Mouse (Mus musculus) small intestine, adult 2 months (tissue): ENCODE measurements around the gene Slc34a1. TPM values are rescaled to one million over a fixed set of nuclear protein-coding genes. Genes with fewer than 3 reads are reported as not detected.

ENCODE experiments used
- H3K27ac ChIP-seq: fragments of 200-500 bp; 2 replicates; pipeline ENCODE4 v1.5.1; 2012; ENCODE audit warnings: low read depth, low read length, control low read depth, inconsistent platforms; ENCODE audit not compliant: insufficient read depth
- H3K27me3 ChIP-seq: fragments of 200-500 bp; 2 replicates; pipeline ENCODE4 v1.6.1; 2012; ENCODE audit warnings: mild to moderate bottlenecking, moderate library complexity, low read length, inconsistent platforms; ENCODE audit not compliant: control insufficient read depth, insufficient read depth
- H3K36me3 ChIP-seq: fragments of 200-500 bp; 2 replicates; pipeline ENCODE4 v1.6.1; 2012; ENCODE audit warnings: mild to moderate bottlenecking, low read length, control low read depth, inconsistent platforms; ENCODE audit not compliant: control insufficient read depth, insufficient read depth
- H3K4me1 ChIP-seq: fragments of 200-500 bp; 2 replicates; pipeline ENCODE4 v1.6.1; 2012; ENCODE audit warnings: low read length, inconsistent platforms, mixed read lengths; ENCODE audit not compliant: control insufficient read depth, insufficient read depth, insufficient read length
- H3K4me3 ChIP-seq: fragments of 200-500 bp; 2 replicates; pipeline ENCODE4 v1.5.1; 2012; ENCODE audit warnings: low read depth, mild to moderate bottlenecking, control low read depth, inconsistent platforms, low read length, moderate library complexity
- CTCF ChIP-seq: fragments of 200-500 bp; IDR thresholded peaks from 2 replicates; pipeline ENCODE4 v1.5.1; 2012; ENCODE audit warnings: low read depth, mild to moderate bottlenecking, control low read depth, inconsistent platforms, low read length, moderate library complexity, mixed read lengths; ENCODE audit not compliant: insufficient replicate concordance, insufficient read length; ENCODE audit errors: extremely low read depth
- POLR2A ChIP-seq: fragments of 200-500 bp; IDR thresholded peaks from 2 replicates; pipeline ENCODE4 v1.6.1; 2012; ENCODE audit warnings: low read depth, mild to moderate bottlenecking, control low read depth, inconsistent platforms, low read length, moderate library complexity
- WGBS: fragments of 180-500 bp; shearing (Covaris S2); methylation state at CpG from one replicate; pipeline ENCODE4 v1.1.7; 2018; 5-methylcytosine and 5-hydroxymethylcytosine counted together
- polyA plus RNA-seq: library from polyadenylated mRNA; depleted of rRNA; stranded (reverse); fragments of >200 nt; gene quantifications from 2 replicates; pipeline ENCODE4 v1.2.3, GENCODE M21; 2012

The Slc34a1 gene
- polyA plus RNA-seq, 1 experiment, result 0.60 TPM

DNA sequence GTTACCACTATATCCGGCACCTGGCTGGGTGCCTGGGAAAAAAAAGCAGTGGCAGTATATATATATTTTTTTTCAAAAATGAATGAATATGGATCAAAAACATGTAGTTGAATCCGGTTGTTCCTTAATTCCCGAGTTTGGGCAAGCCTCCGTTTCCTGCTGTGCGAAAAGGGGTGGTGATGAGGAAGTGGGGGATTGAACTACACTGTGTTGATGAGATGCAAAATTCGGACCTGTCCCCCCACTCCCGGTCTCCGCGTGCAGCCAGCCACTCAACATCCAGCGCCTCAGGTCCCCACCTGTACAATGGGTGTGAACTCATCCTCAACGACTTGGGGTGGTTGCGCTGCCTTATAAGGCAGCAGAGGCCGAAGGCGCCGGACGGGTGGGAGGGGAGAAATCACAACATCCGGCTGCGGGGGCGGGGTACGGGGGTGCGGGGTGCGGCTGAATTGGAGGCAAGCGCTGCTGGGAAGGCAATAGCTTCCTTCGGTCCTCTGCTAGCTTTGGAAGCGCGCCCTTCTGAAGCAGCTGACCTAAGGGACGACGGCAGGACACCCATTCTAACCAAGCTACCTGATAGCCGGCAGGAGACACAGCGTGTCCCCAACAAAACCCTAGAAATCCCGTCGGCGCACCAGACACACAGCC is 46.4 kb downstream of the Slc34a1 start:
- TF ChIP-seq POLR2A, result peak; percentile 54; the same call in 1 of the 2 replicates
- no peak for TF ChIP-seq CTCF
- H3K36me3 ChIP-seq, result no peaks in the 10 kb centered on the region
- WGBS, result under 1% methylated on average over 33 of the region's 33 CpGs
- H3K27me3 ChIP-seq, result no peaks in the 10 kb centered on the region
- H3K4me1 ChIP-seq, result peaks cover 26% of the 10 kb centered on the region
- peak overlapping the region; percentile 89 for H3K27ac ChIP-seq
- peak overlapping the region; percentile 72 for H3K4me3 ChIP-seq

DNA sequence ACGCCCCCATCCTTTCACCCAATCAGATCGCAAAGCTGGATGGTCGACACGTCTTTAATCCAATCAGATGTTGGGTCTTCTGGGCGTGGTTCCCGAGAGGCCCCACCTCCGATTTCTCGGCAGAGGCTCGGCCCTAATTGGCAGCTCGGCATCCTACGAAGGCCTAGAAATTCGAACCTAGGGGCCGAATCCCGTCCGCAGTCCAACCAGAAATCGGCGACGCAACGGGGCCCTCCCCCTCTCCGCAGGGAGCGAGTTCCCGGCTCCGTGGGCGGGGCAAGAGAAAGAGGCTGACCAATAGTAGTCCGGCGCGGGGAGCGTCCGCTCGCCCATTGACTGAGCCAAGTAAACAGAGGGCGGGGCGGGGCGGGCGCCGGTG is 46.9 kb downstream of the Slc34a1 start, which contains the start of gene Grk6:
TSS of gene Grk6 (plus strand) at position 136 of the 379 bp plus-strand sequence.
- Histone ChIP-seq H3K27ac (peak within 1 kb of the TSS; percentile 89), H3K4me1 (peaks cover 30% of the 10 kb centered on the region), H3K36me3 (peaks cover under 1% of the 10 kb centered on the region; the same call in 1 of the 2 replicates), H3K27me3 (no peaks in the 10 kb centered on the region), H3K4me3 (peak within 1 kb of the TSS; percentile 80)
- under 1% methylated on average over 33 of the region's 35 CpGs for whole genome bisulfite sequencing
- TF ChIP-seq POLR2A (no peak), CTCF (no peak)

GRCm38 (mm10) chr13:55445361-55446091 is 47.5 kb downstream of the Slc34a1 start:
- TF ChIP-seq POLR2A, result no peak
- TF ChIP-seq CTCF, result no peak
- Histone ChIP-seq H3K4me1 (peaks cover 35% of the 10 kb centered on the region), H3K36me3 (peaks cover 6% of the 10 kb centered on the region), H3K27me3 (no peaks in the 10 kb centered on the region), H3K4me3 (peak overlapping the region; percentile 80), H3K27ac (peak overlapping the region; percentile 88)
- WGBS, result under 1% methylated on average over 63 of the region's 66 CpGs

DNA sequence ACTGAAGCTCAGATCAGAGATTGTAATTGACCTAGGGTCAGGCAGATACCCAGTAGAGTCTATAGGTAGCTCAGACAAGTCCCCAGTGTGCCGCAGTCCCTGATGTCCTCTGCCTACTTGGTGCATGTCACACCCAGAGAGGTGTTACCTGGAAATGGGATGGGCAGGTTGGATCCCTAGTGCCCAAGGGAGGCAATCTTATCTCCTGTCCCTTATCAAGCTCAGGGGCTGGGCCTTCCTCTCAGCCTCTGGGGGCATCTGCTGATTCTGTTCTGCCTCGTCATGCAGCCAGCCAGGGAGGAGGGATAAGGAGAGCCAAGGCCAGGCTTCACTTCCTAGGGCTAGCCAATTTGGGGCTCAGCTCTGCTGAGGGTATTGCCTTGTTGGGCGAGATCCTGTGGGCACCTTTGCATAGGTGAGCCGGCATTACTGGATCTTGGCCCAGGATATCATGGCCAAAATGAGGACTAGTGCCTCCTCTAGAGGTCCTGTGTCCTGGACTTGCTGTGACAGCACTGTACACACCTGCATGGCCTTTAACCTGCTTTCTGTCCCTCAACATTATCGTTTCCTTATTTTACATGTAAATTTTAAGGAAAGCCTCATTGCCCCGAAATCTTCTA is 48.6 kb downstream of the Slc34a1 start:
- peak overlapping the region; percentile 39 for H3K4me3 ChIP-seq
- 41% methylated on average over 6 of the region's 6 CpGs for WGBS
- peaks cover 15% of the 10 kb centered on the region for H3K36me3 ChIP-seq
- H3K27me3 ChIP-seq, result no peaks in the 10 kb centered on the region
- H3K27ac ChIP-seq, result peak overlapping the region; percentile 88
- TF ChIP-seq CTCF, result no peak
- peak; percentile 18; the same call in 1 of the 2 replicates for TF ChIP-seq POLR2A
- peaks cover 46% of the 10 kb centered on the region for H3K4me1 ChIP-seq

DNA sequence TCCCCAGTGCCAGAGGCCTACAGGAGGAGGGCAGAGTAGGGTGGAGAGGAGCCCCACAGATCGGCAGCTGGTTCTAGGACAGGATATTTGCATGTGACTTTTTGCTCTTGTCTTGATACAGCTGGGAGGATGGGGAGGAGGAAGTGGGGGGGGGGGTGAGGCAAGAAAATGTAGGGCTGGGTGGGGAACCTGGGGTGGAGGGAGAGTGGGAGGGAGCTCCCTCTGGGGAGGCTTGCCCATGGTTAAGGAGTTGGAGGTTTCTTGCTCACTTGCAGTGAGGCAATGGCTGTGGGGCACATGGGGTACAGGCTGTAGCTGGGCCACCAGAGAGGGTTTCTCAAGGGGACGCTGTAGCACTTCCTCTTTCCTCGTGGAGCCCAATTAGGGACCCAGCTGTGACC is 49.6 kb downstream of the Slc34a1 start:
- H3K27me3 ChIP-seq, result no peaks in the 10 kb centered on the region
- 42% methylated on average over 3 of the region's 3 CpGs for WGBS
- peak overlapping the region; percentile 88 for H3K27ac ChIP-seq
- H3K4me3 ChIP-seq, result no peak overlapping the region
- TF ChIP-seq POLR2A (peak; percentile 23; the same call in 1 of the 2 replicates), CTCF (no peak)
- peaks cover 23% of the 10 kb centered on the region for H3K36me3 ChIP-seq
- peaks cover 55% of the 10 kb centered on the region for H3K4me1 ChIP-seq

GRCm38 (mm10) chr13:55448131-55448530 is 50.1 kb downstream of the Slc34a1 start:
- peak overlapping the region; percentile 3; the same call in 1 of the 2 replicates for H3K27ac ChIP-seq
- H3K36me3 ChIP-seq, result peaks cover 29% of the 10 kb centered on the region
- H3K4me1 ChIP-seq, result peaks cover 58% of the 10 kb centered on the region
- no peaks in the 10 kb centered on the region for H3K27me3 ChIP-seq
- no peak overlapping the region for H3K4me3 ChIP-seq
- TF ChIP-seq POLR2A, result no peak
- no peak for TF ChIP-seq CTCF
- WGBS, result 83% methylated on average over 5 of the region's 5 CpGs

GRCm38 (mm10) chr13:55449205-55449604 is 51.2 kb downstream of the Slc34a1 start:
- no peaks in the 10 kb centered on the region for H3K27me3 ChIP-seq
- H3K4me1 ChIP-seq, result peaks cover 58% of the 10 kb centered on the region
- peaks cover 38% of the 10 kb centered on the region for H3K36me3 ChIP-seq
- WGBS, result 82% methylated on average over 9 of the region's 9 CpGs
- TF ChIP-seq POLR2A, result no peak
- TF ChIP-seq CTCF, result no peak
- H3K4me3 ChIP-seq, result 0 out of 2 replicates have a peak overlapping the region, but pooled peaks have one; percentile 5
- peak overlapping the region; percentile 71 for H3K27ac ChIP-seq
